Mouse (Mus musculus) G1E (cell line): Measurements from ENCODE around the gene Htra2.

Experiments
- CTCF ChIP-seq: IDR thresholded peaks from 2 replicates; pipeline ENCODE4 v1.5.1; 2012; ENCODE audit warnings: low read depth, low read length, inconsistent platforms, mixed read lengths
- GATA1 ChIP-seq: IDR thresholded peaks from 2 replicates; pipeline ENCODE4 v1.6.1; 2012; ENCODE audit warnings: borderline replicate concordance, low read length, inconsistent platforms, mixed read lengths
- TAL1 ChIP-seq: conservative IDR thresholded peaks from 2 replicates; pipeline ENCODE4 v1.6.1; 2012; ENCODE audit warnings: low read depth, low read length, inconsistent platforms, mixed read lengths

DNA sequence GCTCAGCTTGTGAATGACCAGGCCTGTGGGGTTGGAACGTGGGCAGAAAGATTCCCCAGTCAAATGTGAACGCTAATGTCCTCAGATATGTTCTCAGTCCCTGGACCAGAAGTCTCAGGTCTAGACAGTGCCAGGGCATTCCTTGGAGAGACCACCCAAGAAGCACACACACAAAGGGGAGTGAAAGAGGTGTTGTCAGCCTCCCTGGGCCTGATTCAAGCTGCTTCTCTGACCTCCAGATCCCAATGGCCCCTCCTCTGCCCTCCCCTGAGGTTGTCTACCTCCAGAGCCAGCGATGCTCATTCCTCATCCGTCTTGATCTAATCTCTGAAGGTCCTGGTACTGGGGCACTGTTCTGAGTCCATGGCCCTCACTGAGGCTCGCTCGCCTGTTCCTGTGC, 11.5 kb downstream of the Htra2 start:
- TF ChIP-seq GATA1, result no peak
- TF ChIP-seq TAL1, result no peak
- no peak for TF ChIP-seq CTCF
